Mouse (Mus musculus) hindbrain, postnatal 0 days (tissue): ENCODE data around the gene Alk. TPM values are rescaled to one million over a fixed set of nuclear protein-coding genes. Genes with fewer than 3 reads are reported as not detected.

Experiments
- ATAC-seq: fragments of 200-750 bp; cut with Nextera tagmentation; 2 replicates; pipeline ENCODE4 v1.8.0; 2017; ENCODE audit warnings: mild to moderate bottlenecking, moderate TSS enrichment, moderate library complexity
- DNase-seq: peaks from one replicate; pipeline ENCODE4 v3.0.0-alpha.2; 2015; ENCODE audit warnings: low spot score
- H3K27ac ChIP-seq: fragments of 300-500 bp; sonication (generic); 2 replicates; pipeline ENCODE4 v1.5.1; 2014; ENCODE audit warnings: mild to moderate bottlenecking
- H3K27me3 ChIP-seq: fragments of 300-500 bp; sonication (generic); 2 replicates; pipeline ENCODE4 v1.6.1; 2014; ENCODE audit warnings: low read length, mixed read lengths; ENCODE audit not compliant: insufficient read depth
- H3K36me3 ChIP-seq: fragments of 300-500 bp; sonication (generic); 2 replicates; pipeline ENCODE4 v1.6.1; 2014; ENCODE audit warnings: low read length, mixed read lengths; ENCODE audit not compliant: insufficient read depth
- H3K4me1 ChIP-seq: fragments of 300-500 bp; sonication (generic); 2 replicates; pipeline ENCODE4 v1.6.1; 2014; ENCODE audit warnings: antibody characterized with exemption, low read length, mixed read lengths; ENCODE audit not compliant: insufficient read depth
- H3K4me2 ChIP-seq: fragments of 300-500 bp; sonication (generic); 2 replicates; pipeline ENCODE4 v1.6.1; 2014; ENCODE audit warnings: low read depth, mild to moderate bottlenecking, low read length, moderate library complexity, mixed read lengths
- H3K4me3 ChIP-seq: fragments of 300-500 bp; sonication (generic); 2 replicates; pipeline ENCODE4 v1.5.1; 2014; ENCODE audit warnings: low read length
- H3K9ac ChIP-seq: fragments of 300-500 bp; sonication (generic); replicated peaks from 2 replicates; pipeline ENCODE4 v1.6.1; 2014; ENCODE audit warnings: mild to moderate bottlenecking, low read length, moderate library complexity, mixed read lengths
- H3K9me3 ChIP-seq: fragments of 300-500 bp; sonication (generic); 2 replicates; pipeline ENCODE4 v1.6.1; 2016; ENCODE audit warnings: low read length, mixed read lengths
- CTCF ChIP-seq: IDR thresholded peaks from 2 replicates; pipeline ENCODE4 v1.5.1; 2016; ENCODE audit warnings: antibody characterized with exemption, control low read depth, low read depth
- WGBS: fragments of 180-500 bp; shearing (Covaris S2); extraction: QIAGEN DNeasy Blood & Tissue Kit; methylation state at CpG from one replicate; pipeline ENCODE4 v1.1.7; 2014; 5-methylcytosine and 5-hydroxymethylcytosine counted together
- polyA plus RNA-seq: library from polyadenylated mRNA; unstranded; fragments of >200 nt; fragmentation: Nextera tagmentation; extraction: Ambion mirVana; gene quantifications from 2 replicates; pipeline ENCODE4 v1.2.1, GENCODE M21; 2015
- total RNA-seq: library from RNA; depleted of rRNA; stranded (reverse); fragments of >200 nt; gene quantifications from 2 replicates; pipeline ENCODE4 v1.2.3, GENCODE M21; 2014

The Alk gene
- total and polyA plus RNA-seq, 2 experiments from 2014 or later = 3.4 to 17.1 TPM

DNA sequence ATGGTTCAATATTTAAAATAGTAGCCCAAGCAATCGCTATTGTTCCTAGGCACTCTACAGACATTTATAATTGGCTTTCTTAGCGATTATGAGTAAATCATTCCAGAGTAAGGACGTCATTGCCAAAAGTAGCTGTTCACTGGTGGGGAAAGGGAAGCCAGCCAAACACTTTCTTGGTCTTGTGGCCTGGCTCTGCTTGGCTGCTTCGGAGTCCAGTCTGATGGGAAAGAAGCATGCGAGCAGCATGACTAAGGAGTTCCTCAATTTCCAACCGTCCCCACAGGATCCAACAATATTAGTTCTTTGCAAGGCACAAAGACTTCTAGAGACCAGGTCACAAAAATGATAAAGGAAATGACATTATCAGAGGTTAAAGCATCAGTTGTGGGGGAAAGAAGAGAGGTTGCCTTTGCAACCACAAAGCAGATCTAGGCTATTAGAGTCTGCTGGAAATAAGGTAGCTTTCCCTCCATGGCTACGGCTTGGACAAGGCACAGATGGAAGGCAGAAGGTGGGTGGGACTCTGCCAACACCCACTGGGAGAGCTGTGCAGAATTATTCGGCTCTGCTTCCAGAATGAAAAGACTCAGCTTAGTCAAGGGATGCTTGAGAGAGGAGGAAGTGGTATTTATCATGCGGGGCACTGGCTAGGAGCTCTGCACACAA is 561.3 kb downstream of the Alk start:
- Histone ChIP-seq H3K4me2 (0 out of 2 replicates have a peak overlapping the region, but pooled peaks have one; percentile 28), H3K9me3 (no peaks in the 10 kb centered on the region), H3K4me3 (no peak overlapping the region), H3K27me3 (no peaks in the 10 kb centered on the region), H3K4me1 (peaks cover 17% of the 10 kb centered on the region), H3K27ac (peak overlapping the region; percentile 71), H3K9ac (no peak overlapping the region), H3K36me3 (no peaks in the 10 kb centered on the region)
- DNase-seq = peak; percentile 87
- no peak for TF ChIP-seq CTCF
- peak; percentile 89 for ATAC-seq
- WGBS = 25% methylated on average over 9 of the region's 9 CpGs

DNA sequence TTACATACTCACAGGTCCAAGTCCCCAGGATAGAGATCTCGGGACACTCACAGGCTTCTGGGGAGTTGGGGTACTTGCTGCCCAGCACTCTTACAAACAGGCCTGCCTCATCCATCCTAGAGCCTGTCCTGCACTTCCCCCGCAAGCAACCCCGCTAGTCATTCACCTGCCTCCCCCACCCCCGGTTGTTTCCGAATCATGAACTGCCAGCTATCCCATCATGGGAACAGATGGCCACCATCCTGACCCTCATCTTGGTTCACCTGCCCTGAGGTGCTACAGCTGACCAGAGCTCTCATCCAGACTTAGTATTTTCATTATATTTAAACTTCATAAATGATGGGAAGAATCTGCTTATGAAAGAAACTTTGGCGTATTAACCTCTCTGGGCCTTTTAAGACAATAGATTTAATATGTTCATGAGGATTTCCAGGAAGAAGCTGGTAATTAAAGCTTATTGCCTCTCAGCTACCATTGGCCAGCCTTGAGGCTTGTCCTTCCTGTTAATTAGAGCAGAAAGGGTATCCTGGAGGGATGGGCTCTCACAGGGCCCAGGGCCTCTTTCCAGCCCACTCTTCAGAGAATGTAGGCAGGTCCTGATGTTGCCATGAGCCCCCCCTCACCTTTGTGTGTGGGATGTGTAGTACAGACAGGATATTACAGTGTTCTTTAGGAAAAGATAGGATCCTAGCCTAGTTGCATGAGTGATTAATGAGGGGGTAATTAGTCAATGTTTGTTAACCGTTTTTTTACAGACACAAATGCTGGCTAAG is 565.1 kb downstream of the Alk start:
- H3K4me3 ChIP-seq = no peak overlapping the region
- no peak for TF ChIP-seq CTCF
- H3K4me2 ChIP-seq = no peak overlapping the region
- no peaks in the 10 kb centered on the region for H3K27me3 ChIP-seq
- H3K9ac ChIP-seq = no peak overlapping the region
- DNase-seq (no peak), ATAC-seq (no peak)
- peaks cover 17% of the 10 kb centered on the region for H3K4me1 ChIP-seq
- no peak overlapping the region for H3K27ac ChIP-seq
- H3K36me3 ChIP-seq = no peaks in the 10 kb centered on the region
- no peaks in the 10 kb centered on the region for H3K9me3 ChIP-seq
- 64% methylated on average over 7 of the region's 7 CpGs for WGBS

DNA sequence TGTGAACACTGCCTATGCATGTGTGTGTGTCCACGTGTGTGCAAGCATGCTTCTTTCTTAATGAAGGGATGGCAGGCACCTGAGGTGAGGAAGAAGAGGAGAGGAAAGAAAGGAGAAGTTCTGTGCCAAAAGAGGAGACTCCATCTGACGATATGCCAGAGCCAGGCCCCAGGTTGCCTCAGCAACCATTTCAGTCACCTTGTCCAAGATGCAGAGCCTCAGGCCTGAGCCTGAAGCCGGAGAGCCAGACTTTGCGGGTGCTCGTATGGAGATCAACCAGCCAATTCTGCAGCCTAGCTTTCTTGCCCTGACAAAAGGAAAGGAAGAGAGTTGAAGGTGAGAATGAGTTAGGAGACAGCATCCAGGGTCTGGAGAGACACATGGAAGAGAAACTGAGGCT is 566.1 kb downstream of the Alk start:
- no peaks in the 10 kb centered on the region for H3K9me3 ChIP-seq
- H3K4me3 ChIP-seq = no peak overlapping the region
- H3K4me1 ChIP-seq = peaks cover 12% of the 10 kb centered on the region
- TF ChIP-seq CTCF = no peak
- H3K36me3 ChIP-seq = no peaks in the 10 kb centered on the region
- H3K27me3 ChIP-seq = no peaks in the 10 kb centered on the region
- H3K27ac ChIP-seq = peak overlapping the region; percentile 12; the same call in 1 of the 2 replicates
- WGBS = 52% methylated on average over 5 of the region's 5 CpGs
- no peak overlapping the region for H3K4me2 ChIP-seq
- H3K9ac ChIP-seq = no peak overlapping the region
- DNase-seq (no peak), ATAC-seq (no peak)

DNA sequence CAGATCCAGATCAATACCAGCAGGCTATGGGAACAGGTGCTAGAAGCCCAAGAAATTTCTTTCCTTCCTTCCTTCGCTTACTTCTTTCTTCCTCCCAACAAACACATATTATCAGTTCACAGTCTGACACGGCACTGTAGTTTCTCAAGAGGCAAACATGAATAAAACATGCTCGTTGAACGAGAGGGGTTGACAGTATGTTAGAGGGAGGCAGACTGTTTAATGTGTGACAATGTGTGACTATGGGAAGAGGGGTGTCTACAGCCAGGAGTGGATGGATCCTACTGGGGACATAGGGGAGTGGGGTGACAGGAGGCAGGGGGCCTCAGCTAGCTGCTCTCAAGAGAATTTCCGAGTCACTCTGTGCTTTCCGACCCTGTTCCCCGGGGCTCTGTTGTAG is 573.8 kb downstream of the Alk start:
- no peak for ATAC-seq
- 47% methylated on average over 7 of the region's 7 CpGs for WGBS
- no peak overlapping the region for H3K4me2 ChIP-seq

DNA sequence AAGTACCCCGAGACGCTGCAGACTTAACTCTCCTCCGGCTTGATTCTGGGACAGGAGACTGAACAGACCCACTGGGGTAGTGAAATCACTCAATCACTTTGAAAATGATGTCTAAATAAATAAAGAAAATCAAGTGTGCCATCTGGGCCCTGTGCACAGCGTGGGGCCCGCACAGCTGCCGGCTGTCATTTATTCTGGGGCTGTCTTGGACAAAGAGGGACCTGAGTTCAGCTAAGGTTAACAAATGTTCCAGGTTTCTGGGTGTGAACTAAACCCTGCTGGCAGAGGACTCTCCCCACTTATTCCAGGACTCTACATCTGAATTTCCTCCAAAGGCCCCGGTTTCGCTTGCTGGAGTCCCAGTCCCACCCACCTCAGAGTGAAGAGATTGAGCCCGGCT is 581.1 kb downstream of the Alk start:
- Histone ChIP-seq H3K27ac (no peak overlapping the region), H3K4me1 (no peaks in the 10 kb centered on the region), H3K9ac (no peak overlapping the region), H3K27me3 (no peaks in the 10 kb centered on the region), H3K4me3 (no peak overlapping the region), H3K9me3 (no peaks in the 10 kb centered on the region), H3K4me2 (no peak overlapping the region), H3K36me3 (no peaks in the 10 kb centered on the region)
- ATAC-seq = no peak
- 44% methylated on average over 9 of the region's 9 CpGs for WGBS
- no peak for DNase-seq
- TF ChIP-seq CTCF = no peak

More for the DNA sequence above, 573.8 kb downstream of the Alk start:
- Histone ChIP-seq H3K4me1 (no peaks in the 10 kb centered on the region), H3K27me3 (no peaks in the 10 kb centered on the region), H3K27ac (no peak overlapping the region), H3K9ac (no peak overlapping the region), H3K4me3 (no peak overlapping the region), H3K36me3 (no peaks in the 10 kb centered on the region), H3K9me3 (no peaks in the 10 kb centered on the region)
- DNase-seq = no peak
- TF ChIP-seq CTCF = no peak

DNA sequence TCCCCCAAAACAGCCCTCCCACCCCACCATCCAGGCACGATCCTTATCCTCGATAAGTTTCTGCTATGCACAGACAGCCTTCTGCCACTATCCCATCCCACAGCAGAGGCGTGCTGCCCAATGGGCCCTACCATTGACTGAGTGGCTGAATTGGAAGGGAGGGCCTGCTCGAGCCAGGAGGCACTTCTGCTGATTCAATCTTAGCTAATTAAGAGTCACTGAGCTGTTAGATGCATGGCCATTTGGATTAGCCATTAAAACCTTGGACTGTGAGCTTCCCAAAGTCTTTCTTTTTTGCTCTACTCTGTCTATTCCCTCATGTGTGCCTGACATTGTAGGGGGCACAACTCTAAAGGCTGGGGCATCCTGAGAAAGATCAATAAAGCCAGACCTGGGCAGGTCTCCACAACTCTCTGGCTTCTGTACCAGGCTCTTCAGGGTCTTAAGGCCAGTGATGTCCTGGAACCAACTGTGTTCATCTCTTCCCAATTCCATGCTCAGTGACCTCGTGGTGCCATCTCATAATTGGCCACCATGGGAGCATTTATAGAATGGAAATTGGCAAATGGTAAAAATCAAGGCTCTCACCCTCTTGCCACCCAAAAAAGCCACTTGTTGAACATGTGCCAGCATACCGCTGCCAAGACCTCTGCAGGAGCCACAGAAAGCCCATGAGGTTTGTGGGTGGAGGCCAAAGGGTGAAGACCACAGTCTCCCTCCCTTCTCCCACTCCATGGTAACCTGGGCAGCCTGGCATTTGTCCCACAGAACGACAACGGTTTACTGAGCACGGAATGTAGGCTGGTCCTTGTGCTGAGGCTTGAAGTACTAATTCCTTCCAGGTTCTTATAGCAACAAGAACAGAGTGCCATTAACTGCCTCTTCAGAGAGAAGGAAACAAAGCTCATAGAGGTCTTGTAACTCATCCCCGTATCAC is 582.4 kb downstream of the Alk start:
- WGBS = 41% methylated on average over 10 of the region's 10 CpGs
- no peak overlapping the region for H3K4me3 ChIP-seq
- no peak for TF ChIP-seq CTCF
- no peaks in the 10 kb centered on the region for H3K36me3 ChIP-seq
- no peak overlapping the region for H3K4me2 ChIP-seq
- no peaks in the 10 kb centered on the region for H3K27me3 ChIP-seq
- peak; percentile 73 for DNase-seq
- no peaks in the 10 kb centered on the region for H3K4me1 ChIP-seq
- no peak overlapping the region for H3K9ac ChIP-seq
- ATAC-seq = peak; percentile 62
- no peak overlapping the region for H3K27ac ChIP-seq
- H3K9me3 ChIP-seq = no peaks in the 10 kb centered on the region
